Mouse (Mus musculus) cerebellum, postnatal 10 days (tissue): ENCODE measurements around the gene Chpf.
A peak's percentile ranks its signal among the peaks of the same experiment; 100 is the strongest.

Experiments used
- DNase-seq, 2 experiments: peaks; one replicate each; pipeline ENCODE4 v3.0.0; 2021; ENCODE audit warnings: mixed read lengths in 2 of 2

The Chpf gene

DNA sequence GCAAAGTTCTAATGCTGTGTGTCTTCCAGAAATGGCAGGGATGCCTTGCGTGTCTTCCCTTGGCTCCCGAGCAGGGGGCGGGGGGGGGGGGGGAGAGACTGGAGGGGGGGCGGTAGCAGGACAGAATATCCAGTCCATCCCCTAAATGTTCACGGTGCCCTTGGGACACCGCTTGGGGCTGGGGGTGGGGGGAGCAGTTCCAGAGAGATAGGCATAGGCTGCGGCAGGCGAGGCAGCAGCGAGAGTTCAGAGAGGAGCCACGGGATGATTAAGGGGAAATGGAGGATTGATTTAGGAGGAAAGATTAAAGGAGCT lies 21.4 kb downstream of the Chpf start:
- peak in 1 of 2 experiments; percentile 15 for DNase-seq

DNA sequence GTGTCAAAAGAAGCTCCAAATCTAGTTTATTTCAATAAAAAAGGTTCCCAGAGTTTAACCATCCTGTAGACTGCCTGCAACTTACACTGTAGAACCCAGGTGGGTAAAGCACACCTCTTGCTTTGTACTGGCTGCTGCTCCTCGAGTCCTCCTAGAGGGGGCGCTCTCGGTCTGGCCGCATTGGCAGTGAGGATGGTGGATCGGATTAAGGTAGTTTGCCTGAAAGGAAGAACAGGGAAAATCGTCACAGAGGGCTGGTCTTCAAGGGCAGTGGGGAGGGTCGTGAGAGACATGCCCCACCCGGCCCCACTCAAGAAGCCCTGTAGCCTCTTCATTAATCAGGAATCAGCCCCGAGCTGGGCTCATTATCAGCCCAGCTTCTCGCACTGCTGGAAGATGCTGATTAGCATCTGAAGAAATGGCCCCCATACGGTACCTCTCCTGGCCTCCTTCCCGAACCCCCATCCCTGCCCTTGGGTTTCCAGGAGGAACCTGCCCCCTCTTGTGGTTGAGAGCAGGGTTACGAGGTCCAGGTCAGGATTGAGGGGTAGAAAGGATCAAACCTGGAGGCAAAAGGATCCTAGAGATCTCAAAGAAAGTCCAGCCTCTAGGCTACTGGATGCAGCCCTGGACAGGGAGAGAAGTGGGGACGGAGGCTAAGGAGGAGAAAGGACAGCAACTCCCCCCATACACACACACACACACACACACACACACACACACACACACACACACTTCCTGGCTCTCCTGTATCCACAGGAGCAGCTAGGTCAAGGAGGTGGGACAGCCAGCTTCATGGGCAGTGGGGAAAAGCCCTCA lies 22.2 kb downstream of the Chpf start:
- peak; percentile 48 to 74 for DNase-seq

DNA sequence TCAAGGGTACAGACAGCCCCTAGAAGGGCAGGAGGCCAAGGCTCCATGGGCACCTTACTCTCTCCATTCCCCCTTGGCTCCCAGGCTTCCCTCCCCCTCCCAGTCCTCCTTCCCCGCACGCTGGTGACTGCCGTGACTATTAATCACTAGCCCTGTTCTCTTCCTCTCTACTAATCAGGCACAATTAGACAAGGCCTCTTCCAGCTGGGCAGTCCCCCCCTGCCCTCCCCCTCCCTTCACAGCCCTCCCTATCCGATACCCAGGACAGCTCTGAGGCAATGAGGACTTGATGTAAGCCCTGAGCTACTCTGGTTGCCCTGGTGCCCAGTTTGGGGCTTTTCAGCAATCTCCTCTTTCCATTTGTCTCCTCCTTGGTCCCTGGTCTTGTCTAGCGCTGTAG lies 23.2 kb downstream of the Chpf start:
- peak in 1 of 2 experiments; percentile 22 for DNase-seq

DNA sequence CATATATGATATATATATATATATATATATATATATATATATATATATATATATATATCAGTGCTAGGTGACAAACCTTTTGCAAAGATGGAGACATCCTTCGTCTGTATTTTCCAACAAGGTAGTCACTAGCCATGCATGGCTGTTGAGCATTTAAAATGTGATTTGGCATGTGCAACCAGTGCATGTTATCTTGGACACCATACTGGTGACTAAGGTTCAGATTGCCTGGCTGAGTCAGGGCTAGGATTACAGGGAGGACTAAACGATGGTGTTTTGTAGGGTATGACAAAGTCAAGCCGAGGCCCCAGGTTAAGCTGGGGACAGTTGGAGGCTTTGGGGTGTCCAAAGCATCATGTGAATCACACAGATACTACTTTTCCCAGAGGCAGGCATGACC lies 23.7 kb downstream of the Chpf start:
- no peak for DNase-seq

DNA sequence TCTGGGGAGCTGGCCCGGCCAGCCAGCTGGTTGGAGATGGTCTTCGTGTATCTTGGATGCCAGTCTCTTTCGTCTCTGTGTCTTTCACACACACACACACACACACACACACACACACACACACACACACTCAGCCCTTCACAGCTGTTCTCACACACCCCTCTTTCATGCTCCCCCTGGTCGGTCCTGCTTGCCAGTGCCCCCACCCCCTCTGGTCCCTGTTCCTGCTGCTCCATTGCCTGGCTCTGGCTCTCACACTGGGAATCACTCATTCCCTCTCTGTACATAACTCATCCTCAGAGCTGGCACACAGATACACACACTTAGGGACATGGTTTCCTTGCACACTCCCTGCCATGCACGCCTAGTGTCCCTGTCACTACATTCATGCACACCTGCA lies 27.2 kb downstream of the Chpf start:
- no peak for DNase-seq

DNA sequence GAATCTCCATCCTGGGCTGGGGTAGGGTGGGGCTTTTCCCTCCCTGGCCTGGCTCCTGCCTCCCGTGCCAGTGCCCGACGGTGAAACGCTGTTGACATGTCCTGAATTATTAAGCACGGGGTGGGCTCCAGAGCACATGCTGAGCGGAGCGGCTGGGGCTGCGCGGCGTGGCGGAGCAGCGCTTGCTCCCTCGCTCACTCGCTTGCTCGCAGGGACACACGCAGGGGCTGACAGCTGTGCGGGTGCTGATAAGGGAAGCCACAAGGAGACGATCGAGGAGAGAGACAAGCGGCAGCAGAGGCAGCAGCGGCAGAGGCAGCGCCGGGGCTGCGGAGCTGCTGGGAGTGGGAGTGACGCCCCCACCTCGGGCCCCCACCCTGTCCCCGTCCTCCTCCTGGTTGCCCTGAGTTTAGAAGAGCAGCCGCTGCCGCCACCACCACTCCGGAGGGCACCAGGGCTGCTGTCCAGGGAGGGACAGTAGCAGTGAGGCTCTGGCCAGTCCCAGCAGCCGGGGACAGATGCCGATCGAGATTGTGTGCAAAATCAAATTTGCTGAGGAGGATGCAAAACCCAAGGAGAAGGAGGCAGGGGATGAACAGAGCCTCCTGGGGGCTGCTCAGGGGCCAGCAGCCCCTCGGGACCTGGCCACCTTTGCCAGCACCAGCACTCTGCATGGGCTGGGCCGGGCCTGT lies 28.6 kb downstream of the Chpf start, which contains the start of gene Asic4:
Asic4 (plus strand) TSS at position 123 of the 692 bp plus-strand sequence.
- peak in 1 of 2 experiments; percentile 24 for DNase-seq

DNA sequence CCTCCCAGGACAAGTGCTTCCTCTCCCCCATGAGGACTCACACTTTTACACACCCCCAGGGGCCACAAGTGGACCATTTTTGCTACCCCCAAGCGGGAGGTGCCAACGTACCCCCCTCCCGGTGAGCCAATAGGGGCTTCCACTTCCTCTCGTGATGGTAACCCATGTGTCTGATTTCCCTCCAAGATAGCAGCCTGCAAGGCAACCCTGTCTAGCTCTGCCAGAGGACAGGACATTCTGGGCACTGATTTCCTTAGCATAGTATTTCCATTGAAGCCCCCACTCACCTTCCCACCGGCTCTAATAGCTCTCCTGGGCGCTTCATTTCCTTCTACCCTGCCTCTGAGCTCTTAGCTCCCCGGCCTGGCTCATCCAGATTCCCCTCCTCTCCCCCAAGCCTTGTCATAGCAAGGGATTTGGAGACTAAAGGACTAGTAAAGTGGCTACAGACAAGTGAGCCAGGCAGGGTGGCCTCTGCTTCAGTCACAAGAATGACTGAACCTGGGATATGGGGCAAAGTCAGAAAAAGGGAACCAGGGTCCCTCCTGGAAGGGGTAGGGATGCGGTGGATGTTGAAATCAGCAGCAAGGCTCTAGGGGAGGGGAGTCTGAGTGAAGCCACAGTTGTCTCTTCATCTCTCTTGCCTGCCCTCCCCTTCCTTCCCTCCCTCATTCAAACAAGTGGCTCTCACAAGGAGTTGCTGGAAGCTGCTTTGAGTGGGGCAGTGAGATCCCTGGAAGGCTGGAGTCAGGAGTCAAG lies 29.6 kb downstream of the Chpf start:
- DNase-seq: no peak

DNA sequence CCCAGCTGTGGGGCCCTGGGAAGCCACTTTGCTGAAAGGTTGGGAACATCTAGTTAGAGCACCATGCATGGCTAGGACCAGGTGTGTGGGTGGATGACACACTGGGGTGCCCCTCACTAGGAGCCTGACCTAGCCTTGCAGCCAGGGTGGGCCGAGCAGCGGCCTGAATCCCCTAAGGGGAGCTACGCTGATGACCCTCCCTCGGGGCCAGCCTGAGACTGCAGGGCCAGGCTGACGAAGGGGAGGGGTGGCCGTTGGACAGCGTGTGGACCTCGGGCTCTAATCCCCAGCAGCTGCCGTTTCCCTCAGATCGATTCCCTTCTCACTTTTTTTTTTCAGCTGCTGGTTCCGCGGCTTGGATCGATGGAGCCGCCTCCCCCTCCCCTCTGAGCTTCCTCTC lies 30.2 kb downstream of the Chpf start:
- DNase-seq: peak in 1 of 2 experiments; percentile 16

DNA sequence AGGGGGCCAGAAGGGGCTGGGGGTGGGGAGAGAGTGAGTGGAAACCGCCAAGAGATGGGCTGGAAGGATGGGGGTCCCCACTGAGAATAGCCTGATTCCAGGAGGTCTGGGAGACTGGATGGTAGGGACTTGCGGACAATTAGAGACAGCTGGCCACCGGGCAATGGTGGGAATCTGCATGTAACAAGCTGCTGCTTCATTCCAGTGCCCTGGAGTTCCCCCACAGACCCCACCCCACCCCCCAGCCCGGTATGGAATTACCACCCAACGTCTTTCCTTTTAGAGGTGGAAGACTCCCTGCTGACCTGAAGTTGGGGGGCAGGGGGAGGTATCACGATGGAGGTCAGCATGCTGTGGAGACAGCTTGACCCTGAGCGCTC lies 31.1 kb downstream of the Chpf start:
- peak in 1 of 2 experiments; percentile 17 for DNase-seq

DNA sequence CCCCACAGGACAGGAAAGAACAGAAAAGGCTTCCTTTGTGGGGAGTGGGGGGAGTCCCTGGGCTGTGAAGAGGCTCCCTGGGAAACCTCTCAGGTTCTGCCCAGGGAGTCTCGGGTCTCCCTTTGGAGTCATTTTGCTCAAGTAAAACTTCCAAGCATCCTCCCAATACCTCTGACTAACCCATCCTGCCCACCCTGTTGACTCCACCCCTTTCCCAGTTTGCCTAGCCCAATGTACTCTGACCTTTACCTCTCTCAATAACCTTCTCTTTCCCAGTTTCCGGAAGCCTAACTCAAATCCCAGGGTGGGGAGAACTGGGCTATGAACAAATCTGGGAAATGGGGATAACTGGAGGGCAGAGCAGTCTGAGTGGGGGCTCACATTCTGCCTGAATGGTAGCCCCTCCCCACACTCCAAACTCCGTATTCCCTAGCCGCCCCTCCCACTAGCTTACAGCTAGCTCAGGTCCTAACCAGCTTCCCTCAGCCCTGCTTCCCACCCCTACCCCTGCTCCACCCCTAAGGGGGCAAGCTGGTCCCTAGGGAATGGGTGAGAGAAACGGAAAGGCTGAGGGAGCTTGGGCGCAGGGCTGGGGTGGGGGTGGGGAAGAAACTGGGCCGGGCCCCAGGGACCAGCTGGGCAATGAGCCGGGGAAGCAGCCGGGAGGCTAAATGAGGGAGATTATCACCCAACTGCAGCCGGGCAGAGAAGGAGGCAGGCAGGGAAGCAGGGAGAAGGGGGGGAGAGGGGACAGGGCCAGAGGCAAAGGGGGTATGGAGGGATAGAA lies 31.6 kb downstream of the Chpf start:
- peak; percentile 44 to 58 for DNase-seq

DNA sequence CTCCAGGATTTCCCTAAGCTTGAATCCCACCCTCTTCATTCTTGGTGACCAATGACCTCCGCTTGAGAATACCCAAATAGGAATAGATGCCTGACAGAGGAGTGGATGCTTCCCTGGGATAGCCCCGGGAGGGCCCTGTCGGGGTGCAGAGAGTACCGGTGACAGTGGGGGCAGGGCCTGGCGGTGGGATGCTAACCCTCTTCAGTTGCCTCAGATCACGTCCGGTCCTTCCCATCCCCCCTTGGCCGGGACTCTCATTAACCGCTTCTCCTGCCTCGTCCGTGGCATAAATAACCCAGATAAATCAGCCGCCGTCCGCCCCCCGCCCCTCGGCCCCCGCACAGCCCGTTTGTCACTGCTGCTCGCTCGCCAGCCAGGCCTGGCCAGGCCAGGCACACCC lies 32.5 kb downstream of the Chpf start:
- peak; percentile 38 to 48 for DNase-seq

DNA sequence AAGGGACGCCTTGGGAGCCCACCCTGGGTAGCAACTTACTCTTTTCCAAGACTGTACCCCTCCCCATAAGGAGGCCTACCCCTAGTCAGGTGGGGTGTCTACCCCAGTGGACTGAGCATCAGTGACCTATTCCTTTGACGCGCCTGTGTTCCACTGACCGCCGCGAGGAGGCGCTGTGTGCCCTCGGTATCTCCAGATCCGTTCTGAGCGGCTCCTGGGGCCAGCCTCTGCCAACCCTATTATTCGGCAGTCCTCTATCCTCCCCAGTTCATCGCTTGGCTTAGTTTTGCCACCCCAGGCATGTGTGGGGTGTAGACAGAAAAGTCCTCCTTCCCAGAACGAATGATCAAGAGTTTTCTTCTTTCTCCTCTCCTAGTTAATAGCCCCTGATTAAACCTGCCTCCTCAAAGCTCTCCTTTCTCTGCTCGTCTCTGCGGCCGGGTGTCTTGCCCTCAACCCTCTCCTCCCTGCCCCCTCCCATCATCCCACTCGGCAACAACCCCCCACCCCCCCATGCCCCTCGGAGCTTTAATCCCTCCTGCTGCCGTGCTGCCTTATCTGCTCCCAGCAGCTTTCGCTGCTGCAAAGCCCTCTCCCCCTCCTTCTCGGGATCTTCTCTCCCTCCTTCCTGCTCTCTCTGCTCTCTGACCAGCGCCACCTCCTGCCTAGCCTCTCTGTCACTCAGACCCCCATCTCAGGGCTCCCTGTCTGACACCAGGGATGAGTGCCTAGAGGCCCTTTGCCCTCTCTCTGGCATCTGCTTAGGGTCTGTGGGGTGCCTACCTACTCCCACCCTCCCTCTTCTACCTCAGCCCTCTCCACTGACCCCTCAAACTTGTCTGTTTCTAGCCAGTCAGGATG lies 33.1 kb downstream of the Chpf start:
- DNase-seq: peak; percentile 86 to 93

DNA sequence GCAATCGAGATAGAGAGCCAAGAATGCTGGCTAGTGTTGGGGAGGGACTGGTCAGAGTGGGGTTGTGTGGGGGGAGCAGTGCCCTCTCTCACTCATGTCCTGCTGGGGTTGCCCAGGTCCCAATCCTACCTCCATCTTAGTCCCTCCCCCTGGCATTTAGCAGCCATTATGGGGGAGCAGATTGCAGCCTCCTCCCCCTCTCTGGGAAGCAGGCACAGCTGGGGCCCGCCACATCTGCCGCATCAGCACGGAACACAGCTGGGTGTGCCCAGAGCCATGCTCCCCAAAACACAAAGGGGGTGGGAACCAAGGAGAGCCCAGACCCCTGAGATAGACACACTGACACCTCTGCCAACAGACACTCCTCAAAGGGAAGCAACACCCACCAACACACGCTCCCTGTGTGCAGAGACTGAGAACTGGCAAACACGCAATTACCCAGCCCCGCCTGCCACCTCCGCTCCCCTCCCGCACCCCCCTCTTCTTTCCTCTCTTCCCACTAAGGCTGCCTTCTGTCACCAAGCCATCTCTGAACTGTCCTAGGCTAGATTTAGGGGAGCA lies 33.9 kb downstream of the Chpf start:
- DNase-seq: peak; percentile 55 to 61

DNA sequence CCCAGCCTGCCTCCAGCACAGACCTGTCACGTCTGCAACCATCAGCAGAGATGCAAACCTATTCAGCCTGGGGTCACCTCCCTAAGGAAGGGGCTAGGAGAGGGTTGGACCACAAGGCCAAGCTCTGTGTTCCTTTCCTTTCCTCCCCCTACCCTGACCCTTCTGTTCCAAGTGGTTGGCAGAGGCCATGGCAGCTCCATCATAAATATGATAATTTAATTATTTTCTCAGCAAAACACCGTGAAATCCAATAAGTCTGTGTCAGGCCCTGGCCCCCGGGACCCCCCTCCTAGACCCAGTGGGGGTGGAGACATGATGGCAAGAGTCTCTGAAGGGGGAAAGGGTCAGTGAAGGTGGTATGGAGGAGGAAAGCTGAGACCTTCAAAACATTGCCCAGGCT lies 34.9 kb downstream of the Chpf start:
- peak; percentile 57 to 63 for DNase-seq

DNA sequence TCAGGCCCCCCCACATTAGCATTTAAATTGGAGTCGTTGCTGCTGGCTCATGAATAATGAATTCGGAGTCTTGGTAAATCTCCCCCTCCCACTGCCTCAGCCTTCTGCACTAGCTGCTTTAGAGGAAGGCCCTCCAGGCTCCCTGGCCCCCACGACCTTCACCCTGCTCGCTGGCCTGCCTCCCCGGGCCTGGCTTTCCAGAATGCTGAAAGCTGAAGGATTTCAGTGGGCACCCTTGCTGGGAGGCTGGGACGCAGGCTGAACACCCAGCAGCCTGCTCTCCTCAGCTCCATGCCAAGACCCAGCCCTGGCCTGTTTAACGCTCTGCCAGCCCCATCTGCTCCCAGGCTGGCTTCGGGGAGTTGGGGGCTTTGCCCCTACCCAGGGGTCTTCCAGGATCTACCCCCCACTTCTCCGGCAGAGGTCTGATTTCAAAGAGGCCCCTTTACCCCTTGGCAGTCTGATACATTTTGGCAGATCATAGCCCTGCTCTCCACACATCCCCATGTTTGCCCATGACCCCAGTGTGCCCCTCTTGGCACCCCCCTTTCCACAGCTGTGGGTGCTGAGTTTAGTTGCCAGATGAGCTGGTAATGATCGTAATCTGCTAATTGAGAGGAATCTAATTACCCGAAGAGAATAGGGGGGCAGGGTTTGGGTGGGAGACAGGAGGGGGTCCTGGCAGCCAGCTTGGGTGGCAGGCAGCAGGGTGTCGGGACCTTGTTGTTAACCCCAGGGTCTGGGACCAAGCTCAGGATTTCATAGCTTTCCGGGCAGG lies 35.7 kb downstream of the Chpf start:
- DNase-seq: peak; percentile 80 to 89

DNA sequence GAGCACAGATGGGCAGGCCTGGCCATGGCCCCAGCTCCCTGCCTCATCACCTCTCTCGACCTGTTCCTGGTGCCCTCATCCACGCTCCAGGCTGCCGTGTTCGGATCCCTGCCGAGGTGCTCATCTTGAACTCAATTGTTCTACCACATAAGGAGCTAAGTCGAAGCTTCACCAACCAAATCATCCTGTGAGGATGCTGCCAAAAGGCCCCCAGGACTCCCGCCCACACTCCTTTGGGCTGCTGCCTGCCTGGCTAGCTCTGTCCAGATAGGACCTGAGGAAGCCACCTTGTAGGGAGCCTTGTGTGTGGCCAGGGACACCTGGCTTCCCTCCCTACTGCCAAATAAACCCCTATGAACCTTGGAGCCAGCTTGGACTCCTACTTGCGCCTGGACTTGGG lies 36.3 kb downstream of the Chpf start:
- DNase-seq: peak; percentile 80 to 86

DNA sequence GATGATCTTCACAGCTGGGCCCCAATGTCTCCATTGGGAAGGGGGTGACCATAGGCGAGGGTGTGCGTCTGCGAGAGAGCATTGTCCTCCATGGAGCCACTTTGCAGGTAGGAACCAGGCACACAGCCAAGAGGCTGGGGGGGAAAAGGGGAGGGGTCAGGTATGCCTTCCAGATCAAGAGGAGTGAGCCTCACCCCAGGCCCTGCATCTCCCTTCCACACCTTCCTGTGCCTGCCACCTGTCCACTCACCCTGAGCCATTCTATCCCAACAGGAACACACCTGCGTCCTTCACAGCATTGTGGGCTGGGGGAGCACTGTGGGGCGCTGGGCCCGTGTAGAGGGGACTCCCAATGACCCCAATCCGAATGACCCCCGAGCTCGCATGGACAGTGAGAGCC lies 36.9 kb downstream of the Chpf start:
- peak; percentile 57 to 64 for DNase-seq

DNA sequence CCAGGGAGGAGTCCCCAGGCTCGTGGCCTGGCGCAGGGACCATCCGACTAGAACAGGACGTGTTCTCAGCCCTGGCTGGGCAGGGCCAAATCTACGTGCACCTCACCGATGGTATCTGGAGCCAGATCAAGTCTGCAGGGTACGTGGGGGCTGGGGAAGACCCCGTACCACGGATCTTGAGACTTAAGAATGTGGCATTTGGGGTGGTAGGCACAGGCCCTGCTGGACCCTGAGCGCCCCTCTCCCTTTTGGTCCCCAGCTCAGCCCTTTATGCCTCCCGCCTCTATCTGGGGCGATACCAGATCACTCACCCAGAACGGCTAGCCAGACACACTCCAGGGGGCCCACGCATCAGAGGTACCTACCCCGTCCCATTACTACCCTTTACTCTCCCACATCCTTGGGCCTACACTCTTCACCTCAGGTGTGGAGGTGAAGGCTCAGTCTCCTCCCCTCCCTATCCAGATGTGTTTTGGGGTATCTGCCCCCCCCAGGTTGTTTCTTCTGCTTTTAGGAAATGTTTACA lies 37.6 kb downstream of the Chpf start:
- DNase-seq: peak; percentile 48 to 52

DNA sequence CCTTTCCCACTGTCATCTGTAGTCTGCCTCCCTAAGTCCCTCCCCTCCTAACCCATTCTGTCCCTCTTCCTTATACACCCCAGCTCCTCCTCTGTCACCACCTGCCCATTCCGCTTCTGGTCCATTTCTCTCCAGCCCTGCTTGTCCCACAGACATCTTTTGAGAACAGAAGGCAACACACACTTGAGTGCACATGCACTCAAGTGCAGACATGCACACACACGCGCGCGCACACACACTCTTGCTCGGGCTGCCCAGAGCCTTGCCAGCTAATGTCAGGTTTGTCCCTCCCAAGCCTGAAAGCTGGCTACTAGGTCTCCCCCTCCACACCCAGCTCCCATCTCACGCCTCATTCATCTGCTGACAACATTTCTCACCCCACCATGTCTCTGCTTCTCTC lies 38.4 kb downstream of the Chpf start:
- peak; percentile 75 to 77 for DNase-seq

DNA sequence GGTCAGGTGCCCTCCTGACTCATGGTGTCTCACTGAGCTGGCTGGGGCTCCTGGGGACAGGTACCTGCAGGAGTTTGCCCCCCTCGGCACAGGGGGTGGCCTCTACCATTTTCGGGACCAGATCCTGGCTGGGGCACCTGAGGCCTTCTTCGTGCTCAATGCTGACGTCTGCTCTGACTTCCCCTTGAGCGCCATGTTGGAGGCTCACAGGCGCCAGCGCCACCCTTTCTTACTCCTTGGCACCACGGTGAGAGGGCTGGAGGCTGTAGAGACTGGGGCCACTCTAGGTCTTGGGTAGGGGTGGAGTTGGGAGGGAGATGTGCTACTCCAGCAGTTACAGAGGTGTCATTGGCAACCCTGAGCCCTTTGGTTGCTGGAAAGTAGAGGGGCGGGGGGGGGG lies 40.3 kb downstream of the Chpf start:
- peak in 1 of 2 experiments; percentile 21 for DNase-seq
